Mouse (Mus musculus) myocyte (in vitro differentiated cells): ENCODE data around the gene Iqcn. TPM values are rescaled to one million over a fixed set of nuclear protein-coding genes. Genes with fewer than 3 reads are reported as not detected.

Experiments used
- H3K27me3 ChIP-seq: one replicate; pipeline ENCODE4 v1.6.1; 2011; ENCODE audit not compliant: control insufficient read depth, insufficient read depth, insufficient read length
- H3K36me3 ChIP-seq: one replicate; pipeline ENCODE4 v1.6.1; 2011; ENCODE audit not compliant: control insufficient read depth, insufficient read depth
- H3K4me2 ChIP-seq: one replicate; pipeline ENCODE4 v1.6.1; 2011; ENCODE audit warnings: low read depth, control low read depth
- H3K4me3 ChIP-seq: one replicate; pipeline ENCODE4 v1.5.1; 2011; ENCODE audit warnings: mild to moderate bottlenecking, control low read depth, moderate library complexity
- H3K79me2 ChIP-seq: one replicate; pipeline ENCODE4 v1.6.1; 2011; ENCODE audit not compliant: control insufficient read depth, insufficient read depth
- H3ac ChIP-seq: one replicate; pipeline ENCODE4 v1.6.1; 2011; ENCODE audit not compliant: control insufficient read depth, insufficient read length
- CEBPB ChIP-seq: IDR thresholded peaks from 2 replicates; pipeline ENCODE4 v1.6.1; 2011; ENCODE audit warnings: mild to moderate bottlenecking, moderate library complexity; ENCODE audit not compliant: poor library complexity, insufficient read depth, severe bottlenecking
- E2F4 ChIP-seq: IDR thresholded peaks from one replicate; pipeline ENCODE4 v1.6.1; 2011; ENCODE audit warnings: mild to moderate bottlenecking, control low read depth, moderate library complexity; ENCODE audit not compliant: insufficient read depth
- MAX ChIP-seq: IDR thresholded peaks from one replicate; pipeline ENCODE4 v1.6.1; 2011; ENCODE audit warnings: low read depth, mild to moderate bottlenecking, control low read depth
- MYOD1 ChIP-seq, 3 experiments: IDR thresholded peaks; one replicate each; pipeline ENCODE4 v1.6.1; 2011; ENCODE audit warnings: control low read depth in 2 of 3, low read depth in 2 of 3, mild to moderate bottlenecking in 2 of 3, moderate library complexity in 1 of 3; ENCODE audit not compliant: insufficient read length in 2 of 3, control insufficient read depth in 1 of 3
- MYOG ChIP-seq, 3 experiments: IDR thresholded peaks; one replicate each; pipeline ENCODE4 v1.6.1; 2011; ENCODE audit warnings: control low read depth in 2 of 3, low read depth in 2 of 3, mild to moderate bottlenecking in 2 of 3; ENCODE audit not compliant: insufficient read length in 2 of 3, control insufficient read depth in 1 of 3, insufficient read depth in 1 of 3
- POLR2A ChIP-seq: IDR thresholded peaks from one replicate; pipeline ENCODE4 v1.6.1; 2011; ENCODE audit warnings: low read depth, mild to moderate bottlenecking, control low read depth, moderate library complexity; ENCODE audit not compliant: insufficient read length
- POLR2AphosphoS2 ChIP-seq: IDR thresholded peaks from one replicate; pipeline ENCODE4 v1.6.1; 2011; ENCODE audit warnings: low read depth, control low read depth; ENCODE audit not compliant: insufficient read length
- REST ChIP-seq: IDR thresholded peaks from one replicate; pipeline ENCODE4 v1.6.1; 2011; ENCODE audit warnings: mild to moderate bottlenecking, control low read depth, moderate library complexity; ENCODE audit not compliant: insufficient read depth, insufficient read length
- SRF ChIP-seq: IDR thresholded peaks from one replicate; pipeline ENCODE4 v1.6.1; 2011; ENCODE audit warnings: low read depth; ENCODE audit not compliant: control insufficient read depth, insufficient read length
- TCF12 ChIP-seq: IDR thresholded peaks from one replicate; pipeline ENCODE4 v1.6.1; 2011; ENCODE audit warnings: mild to moderate bottlenecking, control low read depth; ENCODE audit not compliant: poor library complexity, insufficient read depth, severe bottlenecking
- TCF3 ChIP-seq: IDR thresholded peaks from one replicate; pipeline ENCODE4 v1.6.1; 2011; ENCODE audit warnings: low read depth, control low read depth; ENCODE audit not compliant: insufficient read length
- USF1 ChIP-seq: IDR thresholded peaks from one replicate; pipeline ENCODE4 v1.6.1; 2011; ENCODE audit warnings: low read depth, mild to moderate bottlenecking, control low read depth, moderate library complexity
- polyA plus RNA-seq: library from polyadenylated mRNA; unstranded; fragments of >200 nt; fragmentation: generic; extraction: Trizol; gene quantifications from one replicate; pipeline ENCODE4 v1.2.1, GENCODE M21; 2012; ENCODE audit warnings: missing spikeins

Iqcn gene
- polyA plus RNA-seq, 1 experiment: 0.02 TPM

DNA sequence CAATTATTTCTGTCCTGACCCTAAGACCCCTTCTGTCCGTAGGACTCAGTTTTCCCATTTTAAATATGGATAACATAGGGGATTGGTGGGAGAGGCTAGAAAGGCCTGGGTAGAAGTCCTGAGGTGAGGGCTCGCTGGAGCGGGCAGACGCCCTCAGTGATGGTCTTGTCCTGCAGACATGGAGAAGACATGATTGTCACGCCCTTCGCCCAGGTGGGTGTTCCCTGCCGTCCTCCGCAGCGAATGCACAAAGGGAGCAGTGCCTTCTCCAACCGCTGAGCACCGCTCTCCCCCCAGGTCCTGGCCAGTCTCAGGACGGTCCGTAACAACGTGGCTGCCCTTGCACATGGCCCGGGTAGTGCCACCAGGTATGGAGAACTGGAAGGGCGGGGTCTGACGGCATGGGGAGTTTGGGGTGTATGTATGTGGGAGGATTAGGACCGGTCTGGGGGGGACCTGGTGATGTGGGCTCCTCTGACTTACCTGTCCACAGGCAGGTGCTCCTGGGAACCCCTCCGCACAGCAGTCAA, 42.5 kb downstream of the Iqcn start:
- H3K4me2 ChIP-seq: no peak overlapping the region
- H3ac ChIP-seq: no peak overlapping the region
- H3K27me3 ChIP-seq: peaks cover 41% of the 10 kb centered on the region
- H3K36me3 ChIP-seq: no peaks in the 10 kb centered on the region
- no peaks in the 10 kb centered on the region for H3K79me2 ChIP-seq
- TF ChIP-seq POLR2A (no peak), MYOD1 (IDR thresholded peaks at IDR 0.05; ENCODE audit: control insufficient read depth in 1 of 3, insufficient read length in 2 of 3, low read depth in 2 of 3) (no peak), E2F4 (no peak), SRF (no peak), REST (no peak), TCF3 (no peak), POLR2AphosphoS2 (no peak), USF1 (no peak), MAX (no peak), MYOG (IDR thresholded peaks at IDR 0.05; ENCODE audit: control insufficient read depth in 1 of 3, insufficient read depth in 1 of 3, insufficient read length in 2 of 3, low read depth in 2 of 3) (no peak), CEBPB (no peak), TCF12 (no peak)
- no peak overlapping the region for H3K4me3 ChIP-seq

DNA sequence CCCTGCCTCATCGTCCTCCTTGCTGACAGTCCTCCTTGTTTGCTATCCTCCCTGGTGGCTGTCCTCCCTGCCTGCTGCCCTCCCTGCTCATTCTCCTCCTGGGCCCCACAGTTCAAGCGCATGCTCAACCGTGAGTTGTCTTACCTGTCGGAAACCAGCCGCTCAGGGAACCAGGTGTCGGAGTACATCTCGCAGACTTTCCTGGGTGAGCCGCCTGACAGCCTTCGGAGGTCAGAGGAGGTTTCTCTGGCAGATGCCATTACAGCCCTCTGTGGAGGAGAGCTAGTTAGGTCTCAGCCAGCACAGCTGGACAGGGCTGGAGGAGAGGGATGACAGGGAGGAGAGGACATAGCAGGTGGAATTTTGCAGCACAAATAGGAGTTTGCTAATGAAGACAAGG, 43.4 kb downstream of the Iqcn start:
- H3K4me3 ChIP-seq: no peak overlapping the region
- H3K79me2 ChIP-seq: no peaks in the 10 kb centered on the region
- peaks cover 41% of the 10 kb centered on the region for H3K27me3 ChIP-seq
- no peak overlapping the region for H3K4me2 ChIP-seq
- H3K36me3 ChIP-seq: no peaks in the 10 kb centered on the region
- no peak overlapping the region for H3ac ChIP-seq
- TF ChIP-seq SRF: no peak
- no peak for TF ChIP-seq USF1

DNA sequence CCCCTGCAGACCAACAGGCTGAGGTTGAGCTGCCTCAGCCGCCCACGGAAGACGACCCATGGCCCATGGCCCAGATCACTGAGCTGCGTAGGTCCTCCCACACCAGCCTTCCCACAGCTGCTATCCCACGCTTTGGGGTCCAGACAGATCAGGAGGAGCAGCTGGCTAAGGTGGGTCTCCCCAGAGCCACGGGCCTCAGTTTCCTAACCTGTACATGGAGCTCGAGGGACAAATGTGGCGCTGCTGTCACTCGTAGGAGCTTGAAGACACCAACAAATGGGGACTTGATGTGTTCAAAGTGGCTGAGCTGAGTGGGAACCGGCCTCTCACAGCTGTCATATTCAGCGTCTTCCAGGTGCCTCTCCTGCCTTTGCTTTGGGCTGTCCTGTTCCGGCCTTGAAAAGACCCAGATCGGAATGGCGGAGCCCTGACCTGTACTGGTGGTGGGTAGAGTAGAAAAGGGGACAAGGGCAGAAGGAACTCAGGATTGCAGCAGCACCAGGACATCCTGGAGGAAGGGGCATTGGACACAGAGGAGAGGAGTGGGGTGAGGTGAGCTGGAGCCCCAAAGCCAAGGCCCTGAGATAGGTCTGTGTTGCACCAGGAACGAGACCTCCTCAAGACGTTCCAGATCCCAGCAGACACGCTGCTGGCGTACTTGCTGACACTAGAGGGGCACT, 44.1 kb downstream of the Iqcn start:
- Histone ChIP-seq H3K36me3 (no peaks in the 10 kb centered on the region), H3K4me3 (no peak overlapping the region), H3K79me2 (no peaks in the 10 kb centered on the region), H3ac (no peak overlapping the region), H3K4me2 (no peak overlapping the region), H3K27me3 (peaks cover 40% of the 10 kb centered on the region)
- no peak for TF ChIP-seq REST
- TF ChIP-seq E2F4: no peak
- TF ChIP-seq USF1: no peak
- TF ChIP-seq CEBPB: no peak
- no peak for TF ChIP-seq POLR2A
- TF ChIP-seq POLR2AphosphoS2: no peak
- TF ChIP-seq TCF3: no peak
- no peak for TF ChIP-seq MAX
- no peak for TF ChIP-seq TCF12
- TF ChIP-seq MYOG (IDR thresholded peaks at IDR 0.05; ENCODE audit: control insufficient read depth in 1 of 3, insufficient read depth in 1 of 3, insufficient read length in 2 of 3, low read depth in 2 of 3): peak in 1 of 3 experiments; percentile 1
- peak in 2 of 3 experiments; percentile 22 to 42 for TF ChIP-seq MYOD1 (IDR thresholded peaks at IDR 0.05; ENCODE audit: control insufficient read depth in 1 of 3, insufficient read length in 2 of 3, low read depth in 2 of 3)
- TF ChIP-seq SRF: no peak

DNA sequence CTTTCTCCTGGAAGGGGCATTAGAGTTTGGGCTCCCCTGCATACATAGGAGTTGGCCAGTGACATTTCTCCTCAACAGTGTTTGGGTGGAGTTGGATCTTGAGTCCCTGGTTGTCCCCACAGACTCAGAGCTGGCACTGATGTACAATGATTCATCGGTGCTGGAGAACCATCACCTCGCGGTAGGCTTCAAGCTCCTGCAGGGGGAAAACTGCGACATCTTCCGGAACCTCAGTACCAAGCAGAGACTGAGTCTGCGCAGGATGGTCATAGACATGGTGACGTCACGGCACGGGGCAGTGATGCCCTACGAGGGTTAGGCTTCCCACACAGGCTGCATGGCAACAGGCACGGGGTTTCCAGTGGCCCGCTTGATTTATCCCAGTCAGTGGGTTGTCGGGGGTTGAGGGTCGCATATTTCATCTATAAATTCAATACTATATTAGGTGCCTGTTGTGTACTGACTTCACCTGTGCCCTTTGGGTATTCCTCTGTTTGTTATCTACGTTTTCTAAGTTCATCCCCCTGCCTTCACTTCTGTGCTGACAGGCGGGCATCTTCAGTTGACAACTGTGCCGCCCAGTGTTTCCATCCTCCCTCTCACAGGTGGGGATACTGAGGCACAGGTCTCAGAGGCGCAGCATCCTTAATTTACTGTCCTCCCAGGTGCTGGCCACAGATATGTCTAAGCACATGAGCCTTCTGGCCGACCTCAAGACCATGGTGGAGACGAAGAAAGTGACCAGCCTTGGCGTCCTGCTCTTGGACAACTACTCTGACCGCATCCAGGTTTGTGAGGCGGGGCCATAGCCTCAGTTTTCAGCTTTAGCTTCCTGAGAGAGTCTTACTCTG, 45.2 kb downstream of the Iqcn start:
- Histone ChIP-seq H3ac (no peak overlapping the region), H3K27me3 (peaks cover 29% of the 10 kb centered on the region), H3K79me2 (no peaks in the 10 kb centered on the region), H3K4me2 (no peak overlapping the region), H3K36me3 (no peaks in the 10 kb centered on the region), H3K4me3 (no peak overlapping the region)
- no peak for TF ChIP-seq POLR2AphosphoS2
- no peak for TF ChIP-seq USF1
- TF ChIP-seq TCF3: no peak
- no peak for TF ChIP-seq TCF12
- no peak for TF ChIP-seq MYOG (IDR thresholded peaks at IDR 0.05; ENCODE audit: control insufficient read depth in 1 of 3, insufficient read depth in 1 of 3, insufficient read length in 2 of 3, low read depth in 2 of 3)
- no peak for TF ChIP-seq MYOD1 (IDR thresholded peaks at IDR 0.05; ENCODE audit: control insufficient read depth in 1 of 3, insufficient read length in 2 of 3, low read depth in 2 of 3)
- no peak for TF ChIP-seq CEBPB
- TF ChIP-seq SRF: no peak
- TF ChIP-seq REST: no peak
- no peak for TF ChIP-seq POLR2A
- TF ChIP-seq MAX: no peak
- TF ChIP-seq E2F4: no peak
